Mouse (Mus musculus): ENCODE measurements around the gene Zfp688. TPM values are rescaled to one million over a fixed set of nuclear protein-coding genes. Genes with fewer than 3 reads are reported as not detected.

Zfp688 gene
- polyA plus RNA-seq (2015; fragmentation: Illumina TruSeq; extraction: RNeasy Lipid Tissue Mini Kit (QIAGEN cat#74804); ENCODE audit: insufficient read depth, low replicate concordance) = 16.2 TPM

DNA sequence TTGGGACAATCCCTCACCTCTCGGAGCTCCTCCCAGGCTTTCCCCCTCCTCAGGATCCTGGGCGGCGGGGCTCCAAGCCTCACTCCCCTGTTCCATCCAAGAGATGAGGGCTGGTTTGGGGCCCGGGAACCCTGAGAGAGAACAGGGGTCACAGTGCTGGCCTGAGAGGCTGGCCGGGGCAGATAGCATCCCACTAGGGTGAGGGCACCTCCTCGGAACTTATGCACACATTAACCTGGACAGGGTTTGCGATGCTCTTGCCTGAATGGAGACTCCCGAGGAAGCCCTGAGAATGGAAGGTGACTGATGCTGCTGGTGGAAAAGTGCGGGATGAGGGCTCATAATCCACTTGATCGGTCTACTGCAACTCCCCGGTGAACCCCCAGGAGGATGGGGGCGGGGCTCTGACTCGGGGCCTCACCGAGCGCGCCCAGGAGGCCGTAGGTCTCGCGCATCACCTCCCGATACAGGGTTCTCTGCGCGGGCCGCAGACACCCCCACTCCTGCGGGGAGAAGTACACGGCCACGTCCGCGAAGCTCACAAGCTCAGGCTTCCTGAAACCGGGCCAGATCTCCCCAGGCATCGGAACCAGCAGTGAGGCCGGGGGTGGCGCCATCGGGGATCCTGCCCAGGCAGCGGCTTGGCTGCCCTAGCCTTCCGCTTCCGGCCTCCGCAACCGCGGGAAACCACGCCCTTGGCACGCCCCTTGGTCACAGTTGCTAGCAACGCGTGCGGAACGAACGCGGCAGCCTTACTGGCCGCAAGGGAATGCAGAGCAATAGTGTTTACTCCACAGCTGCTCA lies at the start of gene Zfp688:
Gene Zfp688 (minus strand): TSS at position 681 of the 804 bp plus-strand sequence.

DNA sequence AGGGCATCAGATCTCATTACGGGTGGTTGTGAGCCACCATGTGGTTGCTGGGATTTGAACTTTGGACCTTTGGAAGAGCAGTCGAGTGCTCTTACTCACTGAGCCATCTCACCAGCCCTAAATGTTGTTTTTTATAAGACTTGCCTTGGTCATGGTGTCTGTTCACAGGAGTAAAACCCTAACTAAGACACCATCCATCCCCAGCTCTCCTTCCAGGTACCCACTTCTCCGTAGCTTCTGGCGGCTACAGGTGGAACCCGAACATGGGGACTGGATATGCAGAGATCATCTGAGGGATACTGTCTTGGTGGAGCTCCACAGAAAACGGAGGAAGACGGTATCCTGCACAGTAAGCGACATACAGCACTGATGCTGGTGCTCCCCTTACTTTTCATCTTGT lies 37.4 kb upstream of the Zfp688 start, which contains the start of gene Prr14:
Gene Prr14 (plus strand): TSS at position 301 of the 400 bp plus-strand sequence.

GRCm38 (mm10) chr7:127448521-127449300 lies 26.8 kb upstream of the Zfp688 start, which contains the start of gene Zfp689:
Gene Zfp689, minus strand, starts transcription at chr7:127449158.

GRCm38 (mm10) chr7:127406002-127406987 lies 15.6 kb downstream of the Zfp688 start, which contains the start of gene Zfp764:
Gene Zfp764, minus strand, starts transcription at chr7:127406822.

GRCm38 (mm10) chr7:127393157-127393943 lies 28.5 kb downstream of the Zfp688 start, which contains the start of gene E430018J23Rik:
Gene E430018J23Rik, minus strand, starts transcription at chr7:127393629.

DNA sequence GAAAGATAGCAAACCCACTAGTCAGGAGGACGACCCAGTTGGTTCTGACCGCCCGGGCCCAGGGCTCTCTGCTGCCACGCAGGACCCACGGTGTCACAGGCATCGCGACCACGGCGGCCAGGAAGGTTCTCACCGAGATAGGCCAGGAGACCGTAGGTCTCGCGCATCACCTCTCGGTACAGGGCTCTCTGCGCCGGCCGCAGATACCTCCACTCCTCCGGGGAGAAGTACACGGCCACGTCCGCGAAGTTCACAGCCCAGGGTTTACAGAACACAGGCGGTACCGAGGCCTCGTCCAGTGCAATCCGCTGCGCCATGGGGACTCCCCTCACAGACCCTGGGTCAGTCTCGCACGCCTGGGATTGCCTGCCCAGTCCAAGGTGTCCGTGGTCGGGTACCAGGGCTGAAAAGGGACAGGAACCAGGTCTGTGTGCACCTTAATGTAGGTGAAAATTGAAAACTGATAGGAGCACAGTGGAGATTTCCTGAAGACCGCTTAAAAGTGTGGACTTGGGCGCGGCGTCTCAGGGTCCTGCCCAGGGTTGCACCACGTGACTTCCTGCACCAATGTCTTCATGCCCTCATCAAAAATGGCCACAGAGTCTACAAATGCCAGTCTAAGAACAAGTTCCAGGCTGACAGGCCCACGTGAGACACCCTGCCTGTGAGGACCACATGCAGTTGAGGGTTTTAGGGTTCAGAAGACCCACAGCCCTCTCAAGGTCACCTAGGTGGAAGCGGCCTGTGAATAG lies 35.1 kb downstream of the Zfp688 start, which contains the start of gene 9130019O22Rik:
Gene 9130019O22Rik (minus strand): TSS at position 526 of the 752 bp plus-strand sequence.

GRCm38 (mm10) chr7:127375271-127376245 lies 46.3 kb downstream of the Zfp688 start, which contains the start of gene Zfp747:
Gene Zfp747, minus strand, starts transcription at chr7:127376050.

Other genes starting within 250 kb of the Zfp688 start
- 83.7 TPM for gene Cd2bp2, start 226.0 kb downstream of the Zfp688 start, polyA plus RNA-seq (2015; fragmentation: Illumina TruSeq; extraction: RNeasy Lipid Tissue Mini Kit (QIAGEN cat#74804); ENCODE audit: insufficient read depth, low replicate concordance)
- gene Tbc1d10b, start 213.6 kb downstream of the Zfp688 start, polyA plus RNA-seq (2015; fragmentation: Illumina TruSeq; extraction: RNeasy Lipid Tissue Mini Kit (QIAGEN cat#74804); ENCODE audit: insufficient read depth, low replicate concordance) = 37.1 TPM
- 5.7 TPM for gene Mylpf, start 213.2 kb downstream of the Zfp688 start, polyA plus RNA-seq (2015; fragmentation: Illumina TruSeq; extraction: RNeasy Lipid Tissue Mini Kit (QIAGEN cat#74804); ENCODE audit: insufficient read depth, low replicate concordance)
- 9.4 TPM for gene Zfp553, start 189.0 kb downstream of the Zfp688 start, polyA plus RNA-seq (2015; fragmentation: Illumina TruSeq; extraction: RNeasy Lipid Tissue Mini Kit (QIAGEN cat#74804); ENCODE audit: insufficient read depth, low replicate concordance)
- 234 TPM for gene Sept1, start 188.9 kb downstream of the Zfp688 start, polyA plus RNA-seq (2015; fragmentation: Illumina TruSeq; extraction: RNeasy Lipid Tissue Mini Kit (QIAGEN cat#74804); ENCODE audit: insufficient read depth, low replicate concordance)
- 6.0 TPM for gene Zfp771, start 177.8 kb downstream of the Zfp688 start, polyA plus RNA-seq (2015; fragmentation: Illumina TruSeq; extraction: RNeasy Lipid Tissue Mini Kit (QIAGEN cat#74804); ENCODE audit: insufficient read depth, low replicate concordance)
- gene Dctpp1, start 161.4 kb downstream of the Zfp688 start, polyA plus RNA-seq (2015; fragmentation: Illumina TruSeq; extraction: RNeasy Lipid Tissue Mini Kit (QIAGEN cat#74804); ENCODE audit: insufficient read depth, low replicate concordance) = 8.7 TPM
- 26.2 TPM for gene Sephs2, start 148.0 kb downstream of the Zfp688 start, polyA plus RNA-seq (2015; fragmentation: Illumina TruSeq; extraction: RNeasy Lipid Tissue Mini Kit (QIAGEN cat#74804); ENCODE audit: insufficient read depth, low replicate concordance)
- gene Itgal, start 125.8 kb downstream of the Zfp688 start, polyA plus RNA-seq (2015; fragmentation: Illumina TruSeq; extraction: RNeasy Lipid Tissue Mini Kit (QIAGEN cat#74804); ENCODE audit: insufficient read depth, low replicate concordance) = 108 TPM
- gene Zfp768, start 76.5 kb downstream of the Zfp688 start, polyA plus RNA-seq (2015; fragmentation: Illumina TruSeq; extraction: RNeasy Lipid Tissue Mini Kit (QIAGEN cat#74804); ENCODE audit: insufficient read depth, low replicate concordance) = 3.3 TPM
- 4.0 TPM for gene Zfp747, start 46.0 kb downstream of the Zfp688 start, polyA plus RNA-seq (2015; fragmentation: Illumina TruSeq; extraction: RNeasy Lipid Tissue Mini Kit (QIAGEN cat#74804); ENCODE audit: insufficient read depth, low replicate concordance)
- gene 9130019O22Rik, start 34.9 kb downstream of the Zfp688 start, polyA plus RNA-seq (2015; fragmentation: Illumina TruSeq; extraction: RNeasy Lipid Tissue Mini Kit (QIAGEN cat#74804); ENCODE audit: insufficient read depth, low replicate concordance) = 4.2 TPM
- gene E430018J23Rik, start 28.4 kb downstream of the Zfp688 start, polyA plus RNA-seq (2015; fragmentation: Illumina TruSeq; extraction: RNeasy Lipid Tissue Mini Kit (QIAGEN cat#74804); ENCODE audit: insufficient read depth, low replicate concordance) = 2.5 TPM
- gene Zfp764, start 15.2 kb downstream of the Zfp688 start, polyA plus RNA-seq (2015; fragmentation: Illumina TruSeq; extraction: RNeasy Lipid Tissue Mini Kit (QIAGEN cat#74804); ENCODE audit: insufficient read depth, low replicate concordance) = 9.8 TPM
- gene Zfp689, start 27.1 kb upstream of the Zfp688 start, polyA plus RNA-seq (2015; fragmentation: Illumina TruSeq; extraction: RNeasy Lipid Tissue Mini Kit (QIAGEN cat#74804); ENCODE audit: insufficient read depth, low replicate concordance) = 2.5 TPM
- gene Prr14, start 37.5 kb upstream of the Zfp688 start, polyA plus RNA-seq (2015; fragmentation: Illumina TruSeq; extraction: RNeasy Lipid Tissue Mini Kit (QIAGEN cat#74804); ENCODE audit: insufficient read depth, low replicate concordance) = 76.8 TPM
- 86.5 TPM for gene Fbrs, start 57.1 kb upstream of the Zfp688 start, polyA plus RNA-seq (2015; fragmentation: Illumina TruSeq; extraction: RNeasy Lipid Tissue Mini Kit (QIAGEN cat#74804); ENCODE audit: insufficient read depth, low replicate concordance)
- 41.1 TPM for gene Srcap, start 89.9 kb upstream of the Zfp688 start, polyA plus RNA-seq (2015; fragmentation: Illumina TruSeq; extraction: RNeasy Lipid Tissue Mini Kit (QIAGEN cat#74804); ENCODE audit: insufficient read depth, low replicate concordance)
- gene Gm42715, start 97.5 kb upstream of the Zfp688 start, polyA plus RNA-seq (2015; fragmentation: Illumina TruSeq; extraction: RNeasy Lipid Tissue Mini Kit (QIAGEN cat#74804); ENCODE audit: insufficient read depth, low replicate concordance) = 25.3 TPM
- not detected for gene Tmem265, start 139.3 kb upstream of the Zfp688 start, polyA plus RNA-seq (2015; fragmentation: Illumina TruSeq; extraction: RNeasy Lipid Tissue Mini Kit (QIAGEN cat#74804); ENCODE audit: insufficient read depth, low replicate concordance)
- gene Phkg2, start 151.3 kb upstream of the Zfp688 start, polyA plus RNA-seq (2015; fragmentation: Illumina TruSeq; extraction: RNeasy Lipid Tissue Mini Kit (QIAGEN cat#74804); ENCODE audit: insufficient read depth, low replicate concordance) = 103 TPM
- gene Ccdc189, start 166.5 kb upstream of the Zfp688 start, polyA plus RNA-seq (2015; fragmentation: Illumina TruSeq; extraction: RNeasy Lipid Tissue Mini Kit (QIAGEN cat#74804); ENCODE audit: insufficient read depth, low replicate concordance) = 1.8 TPM
- gene Rnf40, start 166.7 kb upstream of the Zfp688 start, polyA plus RNA-seq (2015; fragmentation: Illumina TruSeq; extraction: RNeasy Lipid Tissue Mini Kit (QIAGEN cat#74804); ENCODE audit: insufficient read depth, low replicate concordance) = 30.1 TPM
- gene Zfp629, start 193.7 kb upstream of the Zfp688 start, polyA plus RNA-seq (2015; fragmentation: Illumina TruSeq; extraction: RNeasy Lipid Tissue Mini Kit (QIAGEN cat#74804); ENCODE audit: insufficient read depth, low replicate concordance) = 6.0 TPM

Measured in spleen, adult 10 weeks (tissue).